Mouse (Mus musculus) kidney, postnatal 0 days (tissue): ENCODE data around the gene Zdhhc12. TPM values are rescaled to one million over a fixed set of nuclear protein-coding genes. Genes with fewer than 3 reads are reported as not detected.

ENCODE experiments used
- ATAC-seq: fragments of 200-750 bp; cut with Nextera tagmentation; replicated peaks from 2 replicates; pipeline ENCODE4 v1.8.0; 2017; ENCODE audit warnings: low read depth, moderate number of reproducible peaks, moderate TSS enrichment, moderate library complexity; ENCODE audit not compliant: low FRiP score
- DNase-seq: peaks from one replicate; pipeline ENCODE4 v3.0.0-alpha.2; 2016; ENCODE audit warnings: low spot score
- H3K27ac ChIP-seq: fragments of 300-500 bp; sonication (generic); 2 replicates; pipeline ENCODE4 v1.5.1; 2014; ENCODE audit warnings: mild to moderate bottlenecking
- H3K27me3 ChIP-seq: fragments of 300-500 bp; sonication (generic); 2 replicates; pipeline ENCODE4 v1.6.1; 2014; ENCODE audit warnings: low read length, mixed read lengths; ENCODE audit not compliant: insufficient read depth
- H3K36me3 ChIP-seq: fragments of 300-500 bp; sonication (generic); 2 replicates; pipeline ENCODE4 v1.6.1; 2014; ENCODE audit warnings: low read length, mixed read lengths; ENCODE audit not compliant: insufficient read depth
- H3K4me1 ChIP-seq: fragments of 300-500 bp; sonication (generic); replicated peaks from 2 replicates; pipeline ENCODE4 v1.6.1; 2014; ENCODE audit warnings: antibody characterized with exemption, low read length, mixed read lengths; ENCODE audit not compliant: insufficient read depth
- H3K4me2 ChIP-seq: fragments of 300-500 bp; sonication (generic); 2 replicates; pipeline ENCODE4 v1.6.1; 2014; ENCODE audit warnings: mild to moderate bottlenecking, low read length, moderate library complexity, mixed read lengths
- H3K4me3 ChIP-seq: fragments of 300-500 bp; sonication (generic); replicated peaks from 2 replicates; pipeline ENCODE4 v1.5.1; 2014; ENCODE audit warnings: low read depth, low read length
- H3K9ac ChIP-seq: fragments of 300-500 bp; sonication (generic); 2 replicates; pipeline ENCODE4 v1.6.1; 2014; ENCODE audit warnings: low read depth, low read length
- H3K9me3 ChIP-seq: fragments of 300-500 bp; sonication (generic); replicated peaks from 2 replicates; pipeline ENCODE4 v1.6.1; 2016; ENCODE audit warnings: low read length, inconsistent platforms, mixed read lengths
- CTCF ChIP-seq: IDR thresholded peaks from 2 replicates; pipeline ENCODE4 v1.5.1; 2016; ENCODE audit warnings: antibody characterized with exemption, low read depth, mild to moderate bottlenecking, moderate library complexity
- WGBS: fragments of 180-500 bp; shearing (Covaris S2); extraction: QIAGEN DNeasy Blood & Tissue Kit; methylation state at CpG from one replicate; pipeline ENCODE4 v1.1.7; 2014; 5-methylcytosine and 5-hydroxymethylcytosine counted together
- polyA plus RNA-seq: library from polyadenylated mRNA; unstranded; fragments of >200 nt; fragmentation: Nextera tagmentation; extraction: Ambion mirVana; gene quantifications from 2 replicates; pipeline ENCODE4 v1.2.1, GENCODE M21; 2015

Gene Zdhhc12
- polyA plus RNA-seq, 1 experiment from 2014 or later = 31.8 TPM

GRCm38 (mm10) chr2:30092280-30092918 is 1.0 kb downstream of the Zdhhc12 start:
- Histone ChIP-seq H3K4me2 (peak overlapping the region; percentile 70), H3K9ac (no peak overlapping the region), H3K27me3 (no peaks in the 10 kb centered on the region), H3K4me1 (peaks cover 4% of the 10 kb centered on the region), H3K4me3 (peak overlapping the region; percentile 49; the same call in 1 of the 2 replicates), H3K36me3 (peaks cover 6% of the 10 kb centered on the region; the same call in 1 of the 2 replicates), H3K9me3 (no peaks in the 10 kb centered on the region), H3K27ac (no peak overlapping the region)
- DNase-seq (no peak), ATAC-seq (no peak)
- 62% methylated on average over 6 of the region's 6 CpGs for WGBS
- no peak for TF ChIP-seq CTCF

- Histone ChIP-seq H3K4me3 (no peak overlapping the region), H3K4me2 (no peak overlapping the region), H3K27ac (no peak overlapping the region), H3K36me3 (peaks cover 6% of the 10 kb centered on the region; the same call in 1 of the 2 replicates), H3K9ac (no peak overlapping the region), H3K4me1 (peaks cover 4% of the 10 kb centered on the region), H3K9me3 (no peaks in the 10 kb centered on the region), H3K27me3 (no peaks in the 10 kb centered on the region)
- DNase-seq = no peak
- no peak for TF ChIP-seq CTCF
- 97% methylated on average over 12 of the region's 12 CpGs for WGBS
- no peak for ATAC-seq
These were observed 1.9 kb downstream of the Zdhhc12 start for GRCm38 (mm10) chr2:30091521-30091920.

GRCm38 (mm10) chr2:30087310-30087709 is 6.1 kb downstream of the Zdhhc12 start:
- H3K27me3 ChIP-seq = no peaks in the 10 kb centered on the region
- H3K4me3 ChIP-seq = no peak overlapping the region
- peaks cover 6% of the 10 kb centered on the region; the same call in 1 of the 2 replicates for H3K36me3 ChIP-seq
- no peaks in the 10 kb centered on the region for H3K9me3 ChIP-seq
- no peak for ATAC-seq
- 94% methylated on average over 4 of the region's 4 CpGs for WGBS
- no peak for DNase-seq
- TF ChIP-seq CTCF = no peak
- no peak overlapping the region for H3K27ac ChIP-seq
- H3K9ac ChIP-seq = no peak overlapping the region
- H3K4me1 ChIP-seq = no peaks in the 10 kb centered on the region
- no peak overlapping the region for H3K4me2 ChIP-seq

- no peak for TF ChIP-seq CTCF
- Histone ChIP-seq H3K4me2 (peak overlapping the region; percentile 42), H3K4me3 (no peak overlapping the region; the same call in 1 of the 2 replicates), H3K36me3 (no peaks in the 10 kb centered on the region), H3K9me3 (no peaks in the 10 kb centered on the region), H3K27ac (no peak overlapping the region), H3K9ac (0 out of 2 replicates have a peak overlapping the region, but pooled peaks have one; percentile 23), H3K27me3 (no peaks in the 10 kb centered on the region), H3K4me1 (no peaks in the 10 kb centered on the region)
- ATAC-seq (peak; percentile 58; the same call in 1 of the 2 replicates), DNase-seq (peak; percentile 28)
- 26% methylated on average over 12 of the region's 12 CpGs for WGBS
These were observed 8.8 kb downstream of the Zdhhc12 start for GRCm38 (mm10) chr2:30084632-30085031.

GRCm38 (mm10) chr2:30084113-30084512 is 9.3 kb downstream of the Zdhhc12 start:
- H3K9me3 ChIP-seq = no peaks in the 10 kb centered on the region
- H3K9ac ChIP-seq = no peak overlapping the region
- DNase-seq (no peak), ATAC-seq (no peak)
- H3K4me2 ChIP-seq = peak overlapping the region; percentile 42; the same call in 1 of the 2 replicates
- no peaks in the 10 kb centered on the region for H3K36me3 ChIP-seq
- no peak overlapping the region for H3K4me3 ChIP-seq
- no peak for TF ChIP-seq CTCF
- no peak overlapping the region for H3K27ac ChIP-seq
- WGBS = 44% methylated on average over 5 of the region's 5 CpGs
- H3K27me3 ChIP-seq = no peaks in the 10 kb centered on the region
- H3K4me1 ChIP-seq = no peaks in the 10 kb centered on the region

GRCm38 (mm10) chr2:30080181-30080800 is 13.2 kb downstream of the Zdhhc12 start:
- H3K27ac ChIP-seq = no peak overlapping the region
- ATAC-seq = no peak

More at GRCm38 (mm10) chr2:30080181-30080800, 13.2 kb downstream of the Zdhhc12 start:
- H3K4me3 ChIP-seq = no peak overlapping the region
- no peak for TF ChIP-seq CTCF
- H3K36me3 ChIP-seq = no peaks in the 10 kb centered on the region
- WGBS = 86% methylated on average over 15 of the region's 15 CpGs
- no peaks in the 10 kb centered on the region for H3K27me3 ChIP-seq
- no peak overlapping the region for H3K9ac ChIP-seq
- H3K9me3 ChIP-seq = no peaks in the 10 kb centered on the region
- no peaks in the 10 kb centered on the region for H3K4me1 ChIP-seq
- H3K4me2 ChIP-seq = no peak overlapping the region
- no peak for DNase-seq
